Mouse (Mus musculus) bone marrow macrophage, adult 2 months (primary cell): ENCODE data around the gene AI182371.

Experiments
- CTCF ChIP-seq: IDR thresholded peaks from 2 replicates; pipeline ENCODE4 v1.5.1; 2012; ENCODE audit warnings: low read depth, mild to moderate bottlenecking, low read length, moderate library complexity
- POLR2A ChIP-seq: IDR thresholded peaks from 2 replicates; pipeline ENCODE4 v1.6.1; 2012; ENCODE audit warnings: mild to moderate bottlenecking, low read depth, low read length, borderline replicate concordance

- TF ChIP-seq CTCF = no peak
- no peak for TF ChIP-seq POLR2A
These were observed 32.5 kb upstream of the AI182371 start for GRCm38 (mm10) chr2:35133891-35134290.
